Mouse (Mus musculus) Patski (cell line): Measurements from ENCODE around the gene Fbxw4. TPM values are rescaled to one million over a fixed set of nuclear protein-coding genes. Genes with fewer than 3 reads are reported as not detected.

Experiments used
- ATAC-seq: fragments of 100-300 bp; one replicate; pipeline ENCODE4 v1.8.0; 2021
- CTCF ChIA-PET: fragments of 350-600 bp; sonication (Branson Sonifier 250); formaldehyde crosslinking; loops from one replicate; lab custom pipeline; 2022; ENCODE audit warnings: inconsistent platforms; lab: Charles Lee
- POLR2A ChIA-PET: fragments of 350-600 bp; sonication (Branson Sonifier 250); formaldehyde crosslinking; loops from one replicate; lab custom pipeline; 2022; ENCODE audit warnings: antibody characterized with exemption, inconsistent platforms; lab: Charles Lee
- DNase-seq: peaks from one replicate; pipeline ENCODE4 v3.0.0-alpha.2; 2011; ENCODE audit warnings: low read depth, low spot score
- H3K27me3 ChIP-seq: fragments of 371-371 bp; one replicate; pipeline ENCODE4 v1.5.1; 2021
- CTCF ChIP-seq: fragments of 100-300 bp; IDR thresholded peaks from one replicate; pipeline ENCODE4 v1.5.1; 2021
- in situ Hi-C: fragments of 300-500 bp; cut with MboI; formaldehyde crosslinking; loops from 3 replicates; pipeline ENCODE4 v1.11.1; 2018; ENCODE audit warnings: low pct_unique_long_range_greater_than_20kb, mixed read lengths
- polyA plus RNA-seq: library from polyadenylated mRNA; unstranded; gene quantifications from one replicate; pipeline ENCODE4 v1.2.3, GENCODE M21; 2021

The Fbxw4 gene
- polyA plus RNA-seq, 1 experiment from 2014 or later: 39.2 TPM

- DNase-seq (no peak), ATAC-seq (no peak)
- CTCF ChIA-PET: interaction anchor here (0.6 to 2.6 kb wide), 2 partner anchors 14 to 352 kb away, joined by 3 to 13 read pairs; no protein-coding TSS in a partner anchor
- POLR2A ChIA-PET: no interaction called here
- in situ Hi-C loops: no loop called here
- no peak for TF ChIP-seq CTCF
- no peaks in the 10 kb centered on the region for H3K27me3 ChIP-seq
These were observed 129.7 kb downstream of the Fbxw4 start for GRCm38 (mm10) chr19:45530200-45530995.

- DNase-seq: no peak
- TF ChIP-seq CTCF: no peak
- POLR2A ChIA-PET: no interaction called here
- CTCF ChIA-PET: interaction anchor here (0.7 kb wide), 1 partner anchor 16 kb away, joined by 3 read pairs; no protein-coding TSS in a partner anchor
- no peaks in the 10 kb centered on the region for H3K27me3 ChIP-seq
- no peak for ATAC-seq
- in situ Hi-C loops: no loop called here
These were observed 130.8 kb downstream of the Fbxw4 start for GRCm38 (mm10) chr19:45529294-45529693.

Other genes with a start within 250 kb of the Fbxw4 start
- 21.3 TPM for gene Poll, start 99.8 kb downstream of the Fbxw4 start, polyA plus RNA-seq
- 71.7 TPM for gene Gm17018, start 99.7 kb downstream of the Fbxw4 start, polyA plus RNA-seq
- 0.13 TPM for gene Fgf8, start 82.6 kb upstream of the Fbxw4 start, polyA plus RNA-seq
- gene Npm3, start 89.3 kb upstream of the Fbxw4 start, polyA plus RNA-seq: 71.3 TPM
- 86.3 TPM for gene Mgea5, start 123.5 kb upstream of the Fbxw4 start, polyA plus RNA-seq
- 0.10 TPM for gene Kcnip2, start 155.7 kb upstream of the Fbxw4 start, polyA plus RNA-seq